Mouse (Mus musculus): ENCODE measurements around the gene Mpv17l2. TPM values are rescaled to one million over a fixed set of nuclear protein-coding genes. Genes with fewer than 3 reads are reported as not detected.
A peak's percentile ranks its signal among the peaks of the same experiment; 100 is the strongest.

Gene Mpv17l2
- polyA plus RNA-seq, 1 experiment, result 86.8 TPM

DNA sequence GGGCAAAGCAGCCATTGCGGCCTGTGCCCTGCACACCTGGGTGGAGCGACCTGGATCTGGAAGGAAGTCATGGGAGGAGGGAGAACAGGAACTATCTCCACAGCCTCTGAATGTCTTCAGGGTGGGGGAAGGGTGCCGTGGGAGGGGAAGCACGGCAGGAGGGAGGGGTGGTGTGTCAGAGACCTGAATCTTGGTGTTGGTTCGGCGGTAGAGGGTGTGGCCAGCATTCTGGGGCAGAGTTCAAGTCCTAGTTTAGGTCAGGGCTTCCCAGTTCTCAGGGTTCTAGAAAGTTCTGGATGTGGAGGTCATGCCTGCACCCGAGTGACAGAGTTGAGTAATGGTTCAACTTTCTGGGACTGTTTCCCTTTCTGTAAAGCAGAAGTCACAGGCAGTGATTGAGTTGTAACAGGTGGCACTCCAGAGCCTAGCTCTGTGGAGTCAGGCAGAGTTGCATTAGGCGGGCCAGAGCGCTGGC, 40.9 kb downstream of the Mpv17l2 start:
- Histone ChIP-seq H3K27me3 (ENCODE audit: control insufficient read depth, insufficient read depth, insufficient read length) (no peaks in the 10 kb centered on the region), H3K4me3 (ENCODE audit: insufficient read depth, poor library complexity, severe bottlenecking) (no peak overlapping the region), H3K79me3 (ENCODE audit: low read depth) (no peaks in the 10 kb centered on the region), H3ac (ENCODE audit: control insufficient read depth, insufficient read length, low read depth) (no peak overlapping the region), H3K79me2 (ENCODE audit: control insufficient read depth, insufficient read depth) (no peaks in the 10 kb centered on the region), H3K36me3 (ENCODE audit: control insufficient read depth, insufficient read depth) (no peaks in the 10 kb centered on the region)
- TF ChIP-seq MYOD1 (IDR thresholded peaks at IDR 0.05; ENCODE audit: control insufficient read depth, insufficient read length, low read depth), result peak; percentile 63
- no peak for TF ChIP-seq MYOG (IDR thresholded peaks at IDR 0.05; ENCODE audit: control insufficient read depth, extremely low read depth, insufficient read length)
- TF ChIP-seq CEBPB (IDR thresholded peaks at IDR 0.05; ENCODE audit: low read depth), result no peak
- TF ChIP-seq USF1 (IDR thresholded peaks at IDR 0.05; ENCODE audit: low read depth), result no peak
- no peak for TF ChIP-seq CTCF (IDR thresholded peaks at IDR 0.05; ENCODE audit: control insufficient read depth, insufficient read depth, insufficient read length)

GRCm38 (mm10) chr8:70718297-70718696, 42.4 kb downstream of the Mpv17l2 start, which contains the start of gene Gm3336:
Gm3336 (plus strand) TSS chr8:70718543.
- H3K79me3 ChIP-seq (ENCODE audit: low read depth), result no peaks in the 10 kb centered on the region
- no peaks in the 10 kb centered on the region for H3K36me3 ChIP-seq (ENCODE audit: control insufficient read depth, insufficient read depth)
- H3K79me2 ChIP-seq (ENCODE audit: control insufficient read depth, insufficient read depth), result no peaks in the 10 kb centered on the region
- no peaks in the 10 kb centered on the region for H3K27me3 ChIP-seq (ENCODE audit: control insufficient read depth, insufficient read depth, insufficient read length)
- no peak within 1 kb of the TSS for H3ac ChIP-seq (ENCODE audit: control insufficient read depth, insufficient read length, low read depth)
- TF ChIP-seq CTCF (IDR thresholded peaks at IDR 0.05; ENCODE audit: control insufficient read depth, insufficient read depth, insufficient read length) (peak; percentile 88), MYOD1 (IDR thresholded peaks at IDR 0.05; ENCODE audit: control insufficient read depth, insufficient read length, low read depth) (no peak), CEBPB (IDR thresholded peaks at IDR 0.05; ENCODE audit: low read depth) (no peak)
- H3K4me3 ChIP-seq (ENCODE audit: insufficient read depth, poor library complexity, severe bottlenecking), result no peak within 1 kb of the TSS

DNA sequence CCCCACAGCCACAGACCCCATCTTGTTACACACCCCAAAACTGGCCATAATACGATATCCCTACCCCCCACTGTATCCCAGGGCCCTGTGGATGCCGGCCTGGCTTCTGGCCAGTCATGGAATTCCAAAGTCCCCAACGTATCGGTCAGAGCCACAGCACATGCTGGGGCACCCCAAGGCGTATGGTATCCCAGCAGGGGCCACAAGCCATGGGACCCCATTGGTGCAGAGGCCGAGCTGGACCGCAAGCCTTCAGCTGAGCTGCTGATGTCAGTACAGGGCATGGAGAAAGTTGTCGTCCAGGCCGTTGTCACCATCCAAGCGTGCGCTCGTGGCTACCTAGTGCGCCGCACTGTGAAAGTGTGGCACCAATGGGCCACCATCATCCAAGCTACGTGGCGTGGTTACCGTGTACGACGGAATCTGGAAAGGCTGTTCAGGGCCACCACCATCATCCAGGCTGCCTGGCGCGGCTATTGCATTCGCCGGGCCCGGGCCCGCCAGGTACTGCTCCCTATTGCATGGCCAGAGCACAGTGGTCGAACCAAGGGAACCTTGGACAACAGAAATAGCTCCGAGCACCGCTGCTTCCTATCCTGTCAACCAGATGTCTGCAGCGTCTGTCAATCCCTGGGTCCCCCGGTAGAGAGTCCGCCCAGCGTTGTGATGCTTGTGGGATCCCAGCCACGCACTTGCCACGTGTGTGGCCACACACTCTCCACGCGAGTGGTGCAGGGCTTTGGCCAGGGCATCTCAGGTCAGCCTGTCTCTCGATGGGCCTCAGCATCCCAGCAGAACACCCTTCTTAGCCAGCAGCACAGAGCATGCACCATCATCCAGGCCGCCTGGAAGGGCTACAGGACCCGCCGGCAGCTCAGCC, 44.0 kb downstream of the Mpv17l2 start:
- Histone ChIP-seq H3K79me3 (ENCODE audit: low read depth) (no peaks in the 10 kb centered on the region), H3K79me2 (ENCODE audit: control insufficient read depth, insufficient read depth) (no peaks in the 10 kb centered on the region), H3ac (ENCODE audit: control insufficient read depth, insufficient read length, low read depth) (no peak overlapping the region), H3K4me3 (ENCODE audit: insufficient read depth, poor library complexity, severe bottlenecking) (no peak overlapping the region), H3K27me3 (ENCODE audit: control insufficient read depth, insufficient read depth, insufficient read length) (no peaks in the 10 kb centered on the region), H3K36me3 (ENCODE audit: control insufficient read depth, insufficient read depth) (no peaks in the 10 kb centered on the region)
- TF ChIP-seq CTCF (IDR thresholded peaks at IDR 0.05; ENCODE audit: control insufficient read depth, insufficient read depth, insufficient read length) (no peak), CEBPB (IDR thresholded peaks at IDR 0.05; ENCODE audit: low read depth) (no peak), USF1 (IDR thresholded peaks at IDR 0.05; ENCODE audit: low read depth) (no peak), MAX (IDR thresholded peaks at IDR 0.05) (no peak), MYOG (IDR thresholded peaks at IDR 0.05; ENCODE audit: control insufficient read depth, extremely low read depth, insufficient read length) (no peak), FOSL1 (IDR thresholded peaks at IDR 0.05; ENCODE audit: insufficient read depth, low read length, poor library complexity, severe bottlenecking) (no peak), MYOD1 (IDR thresholded peaks at IDR 0.05; ENCODE audit: control insufficient read depth, insufficient read length, low read depth) (no peak)

DNA sequence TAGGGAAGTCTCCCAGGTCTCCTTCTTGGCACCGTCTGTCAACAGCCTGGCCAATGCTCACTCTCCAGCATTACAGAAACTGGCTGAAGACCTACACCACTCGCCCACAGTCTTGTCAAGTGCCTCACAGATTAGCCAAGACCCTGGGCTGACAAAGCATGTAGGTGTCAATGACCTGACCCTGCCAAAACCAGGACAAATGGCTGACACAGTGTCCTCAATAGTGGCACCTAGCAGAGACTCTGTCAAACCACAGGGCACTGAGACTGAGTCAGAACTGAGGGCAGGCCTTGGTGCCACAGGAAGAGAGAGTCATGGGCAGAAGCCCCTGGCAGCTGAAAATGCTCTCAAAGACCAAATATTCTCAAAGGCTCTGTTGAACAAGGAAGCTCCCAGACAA, 45.7 kb downstream of the Mpv17l2 start:
- Histone ChIP-seq H3ac (ENCODE audit: control insufficient read depth, insufficient read length, low read depth) (no peak overlapping the region), H3K79me3 (ENCODE audit: low read depth) (no peaks in the 10 kb centered on the region), H3K27me3 (ENCODE audit: control insufficient read depth, insufficient read depth, insufficient read length) (no peaks in the 10 kb centered on the region), H3K36me3 (ENCODE audit: control insufficient read depth, insufficient read depth) (no peaks in the 10 kb centered on the region), H3K79me2 (ENCODE audit: control insufficient read depth, insufficient read depth) (no peaks in the 10 kb centered on the region), H3K4me3 (ENCODE audit: insufficient read depth, poor library complexity, severe bottlenecking) (no peak overlapping the region)
- TF ChIP-seq CEBPB (IDR thresholded peaks at IDR 0.05; ENCODE audit: low read depth), result no peak
- TF ChIP-seq FOSL1 (IDR thresholded peaks at IDR 0.05; ENCODE audit: insufficient read depth, low read length, poor library complexity, severe bottlenecking), result no peak
- no peak for TF ChIP-seq CTCF (IDR thresholded peaks at IDR 0.05; ENCODE audit: control insufficient read depth, insufficient read depth, insufficient read length)
- no peak for TF ChIP-seq USF1 (IDR thresholded peaks at IDR 0.05; ENCODE audit: low read depth)
- no peak for TF ChIP-seq MYOG (IDR thresholded peaks at IDR 0.05; ENCODE audit: control insufficient read depth, extremely low read depth, insufficient read length)
- TF ChIP-seq MYOD1 (IDR thresholded peaks at IDR 0.05; ENCODE audit: control insufficient read depth, insufficient read length, low read depth), result no peak
- no peak for TF ChIP-seq MAX (IDR thresholded peaks at IDR 0.05)

- Histone ChIP-seq H3ac (ENCODE audit: control insufficient read depth, insufficient read length, low read depth) (no peak overlapping the region), H3K79me2 (ENCODE audit: control insufficient read depth, insufficient read depth) (no peaks in the 10 kb centered on the region), H3K79me3 (ENCODE audit: low read depth) (no peaks in the 10 kb centered on the region), H3K4me3 (ENCODE audit: insufficient read depth, poor library complexity, severe bottlenecking) (no peak overlapping the region), H3K27me3 (ENCODE audit: control insufficient read depth, insufficient read depth, insufficient read length) (no peaks in the 10 kb centered on the region), H3K36me3 (ENCODE audit: control insufficient read depth, insufficient read depth) (no peaks in the 10 kb centered on the region)
- no peak for TF ChIP-seq USF1 (IDR thresholded peaks at IDR 0.05; ENCODE audit: low read depth)
- TF ChIP-seq CEBPB (IDR thresholded peaks at IDR 0.05; ENCODE audit: low read depth), result no peak
- no peak for TF ChIP-seq MYOG (IDR thresholded peaks at IDR 0.05; ENCODE audit: control insufficient read depth, extremely low read depth, insufficient read length)
- no peak for TF ChIP-seq FOSL1 (IDR thresholded peaks at IDR 0.05; ENCODE audit: insufficient read depth, low read length, poor library complexity, severe bottlenecking)
- no peak for TF ChIP-seq MAX (IDR thresholded peaks at IDR 0.05)
- no peak for TF ChIP-seq CTCF (IDR thresholded peaks at IDR 0.05; ENCODE audit: control insufficient read depth, insufficient read depth, insufficient read length)
- no peak for TF ChIP-seq MYOD1 (IDR thresholded peaks at IDR 0.05; ENCODE audit: control insufficient read depth, insufficient read length, low read depth)
These were observed 46.8 kb downstream of the Mpv17l2 start for GRCm38 (mm10) chr8:70713991-70714390.

Measured in C2C12 (cell line).